Mouse (Mus musculus) embryonic facial prominence, embryonic 14.5 days (tissue): ENCODE results near the gene Ociad1. TPM values are rescaled to one million over a fixed set of nuclear protein-coding genes. Genes with fewer than 3 reads are reported as not detected.
"Not testable (repeated sequence)": the region's sequence is repeated elsewhere in the genome, so short reads cannot be mapped to it uniquely, and the experiment has no call there.

ENCODE experiments used
- ATAC-seq: fragments of 200-750 bp; cut with Nextera tagmentation; 2 replicates; pipeline ENCODE4 v1.8.0; 2017; ENCODE audit warnings: low read depth, moderate number of reproducible peaks, moderate TSS enrichment
- DNase-seq: peaks from one replicate; pipeline ENCODE4 v3.0.0-alpha.2; 2015; ENCODE audit warnings: low spot score
- H3K27ac ChIP-seq: fragments of 300-500 bp; sonication (generic); replicated peaks from 2 replicates; pipeline ENCODE4 v1.5.1; 2014; ENCODE audit warnings: low read depth, mild to moderate bottlenecking, low read length, moderate library complexity
- H3K27me3 ChIP-seq: fragments of 300-500 bp; sonication (generic); replicated peaks from 2 replicates; pipeline ENCODE4 v1.6.1; 2014; ENCODE audit warnings: low read length; ENCODE audit not compliant: control insufficient read depth, insufficient read depth
- H3K36me3 ChIP-seq: fragments of 300-500 bp; sonication (generic); 2 replicates; pipeline ENCODE4 v1.6.1; 2014; ENCODE audit warnings: low read length, mixed read lengths; ENCODE audit not compliant: control insufficient read depth, insufficient read depth
- H3K4me1 ChIP-seq: fragments of 300-500 bp; sonication (generic); 2 replicates; pipeline ENCODE4 v1.6.1; 2014; ENCODE audit warnings: antibody characterized with exemption, low read length; ENCODE audit not compliant: control insufficient read depth, insufficient read depth
- H3K4me2 ChIP-seq: fragments of 300-500 bp; sonication (generic); 2 replicates; pipeline ENCODE4 v1.6.1; 2014; ENCODE audit warnings: low read depth, mild to moderate bottlenecking, low read length, moderate library complexity, mixed read lengths
- H3K4me3 ChIP-seq: fragments of 300-500 bp; sonication (generic); 2 replicates; pipeline ENCODE4 v1.5.1; 2014; ENCODE audit warnings: low read depth, mild to moderate bottlenecking, low read length
- H3K9ac ChIP-seq: fragments of 300-500 bp; sonication (generic); 2 replicates; pipeline ENCODE4 v1.6.1; 2014; ENCODE audit warnings: low read depth, mild to moderate bottlenecking, low read length, moderate library complexity, mixed read lengths
- H3K9me3 ChIP-seq: fragments of 300-500 bp; sonication (generic); 2 replicates; pipeline ENCODE4 v1.6.1; 2016; ENCODE audit warnings: low read length; ENCODE audit not compliant: control insufficient read depth
- WGBS: fragments of 180-500 bp; shearing (Covaris S2); extraction: QIAGEN DNeasy Blood & Tissue Kit; methylation state at CpG from one replicate; pipeline ENCODE4 v1.1.7; 2014; 5-methylcytosine and 5-hydroxymethylcytosine counted together
- polyA plus RNA-seq: library from polyadenylated mRNA; unstranded; fragments of >200 nt; fragmentation: Nextera tagmentation; extraction: Ambion mirVana; gene quantifications from 2 replicates; pipeline ENCODE4 v1.2.1, GENCODE M21; 2014

Ociad1 gene
- polyA plus RNA-seq, 1 experiment from 2014 or later = 145 TPM

GRCm38 (mm10) chr5:73314654-73315053 lies 22.1 kb downstream of the Ociad1 start:
- peaks cover 63% of the 10 kb centered on the region for H3K36me3 ChIP-seq
- H3K9me3 ChIP-seq = no peaks in the 10 kb centered on the region
- no peak overlapping the region for H3K27ac ChIP-seq
- ATAC-seq = no peak
- no peak for DNase-seq
- H3K27me3 ChIP-seq = no peaks in the 10 kb centered on the region
- H3K9ac ChIP-seq = no peak overlapping the region
- H3K4me1 ChIP-seq = no peaks in the 10 kb centered on the region
- H3K4me3 ChIP-seq = no peak overlapping the region
- no peak overlapping the region for H3K4me2 ChIP-seq
- 91% methylated on average over 2 of the region's 2 CpGs for WGBS

- Histone ChIP-seq H3K27ac (no peak overlapping the region), H3K4me3 (no peak overlapping the region), H3K4me1 (no peaks in the 10 kb centered on the region), H3K4me2 (no peak overlapping the region), H3K9me3 (no peaks in the 10 kb centered on the region), H3K36me3 (peaks cover 18% of the 10 kb centered on the region), H3K9ac (no peak overlapping the region), H3K27me3 (no peaks in the 10 kb centered on the region)
- DNase-seq (no peak), ATAC-seq (no peak)
- WGBS = 92% methylated on average over 5 of the region's 5 CpGs
Observed at GRCm38 (mm10) chr5:73319306-73319705, 26.7 kb downstream of the Ociad1 start.

GRCm38 (mm10) chr5:73322684-73323083 lies 30.1 kb downstream of the Ociad1 start:
- not testable (repeated sequence) for ATAC-seq, H3K9ac ChIP-seq, H3K9me3 ChIP-seq, H3K27me3 ChIP-seq, H3K4me1 ChIP-seq, H3K27ac ChIP-seq, DNase-seq, H3K4me2 ChIP-seq, H3K36me3 ChIP-seq, H3K4me3 ChIP-seq
- WGBS = 88% methylated on average over 1 of the region's 1 CpGs

GRCm38 (mm10) chr5:73323602-73324001 lies 31.0 kb downstream of the Ociad1 start:
- DNase-seq (no peak), ATAC-seq (no peak)
- 77% methylated on average over 5 of the region's 5 CpGs for WGBS
- Histone ChIP-seq H3K4me1 (no peaks in the 10 kb centered on the region), H3K36me3 (no peaks in the 10 kb centered on the region), H3K9ac (no peak overlapping the region), H3K27ac (no peak overlapping the region), H3K4me2 (no peak overlapping the region), H3K27me3 (no peaks in the 10 kb centered on the region), H3K9me3 (no peaks in the 10 kb centered on the region), H3K4me3 (no peak overlapping the region)

- no peak for ATAC-seq
- H3K27ac ChIP-seq = no peak overlapping the region
- no peak for DNase-seq
- no peak overlapping the region for H3K4me2 ChIP-seq
- no peaks in the 10 kb centered on the region for H3K36me3 ChIP-seq
- H3K27me3 ChIP-seq = no peaks in the 10 kb centered on the region
- no peaks in the 10 kb centered on the region for H3K9me3 ChIP-seq
- H3K9ac ChIP-seq = no peak overlapping the region
- H3K4me1 ChIP-seq = no peaks in the 10 kb centered on the region
- no peak overlapping the region for H3K4me3 ChIP-seq
- 77% methylated on average over 8 of the region's 8 CpGs for WGBS
Observed at GRCm38 (mm10) chr5:73324526-73325170, 32.1 kb downstream of the Ociad1 start.

GRCm38 (mm10) chr5:73331002-73331401 lies 38.4 kb downstream of the Ociad1 start:
- H3K27ac ChIP-seq = no peak overlapping the region
- H3K9ac ChIP-seq = no peak overlapping the region
- ATAC-seq = no peak
- no peaks in the 10 kb centered on the region for H3K27me3 ChIP-seq
- no peaks in the 10 kb centered on the region for H3K9me3 ChIP-seq
- no peak overlapping the region for H3K4me3 ChIP-seq
- DNase-seq = no peak
- no peaks in the 10 kb centered on the region for H3K4me1 ChIP-seq
- no peaks in the 10 kb centered on the region for H3K36me3 ChIP-seq
- H3K4me2 ChIP-seq = no peak overlapping the region
- WGBS = 57% methylated on average over 4 of the region's 4 CpGs

GRCm38 (mm10) chr5:73336448-73336847 lies 43.9 kb downstream of the Ociad1 start:
- no peak overlapping the region for H3K4me2 ChIP-seq
- no peaks in the 10 kb centered on the region for H3K4me1 ChIP-seq
- H3K9me3 ChIP-seq = no peaks in the 10 kb centered on the region
- H3K36me3 ChIP-seq = no peaks in the 10 kb centered on the region
- H3K4me3 ChIP-seq = no peak overlapping the region
- H3K27me3 ChIP-seq = no peaks in the 10 kb centered on the region
- ATAC-seq (no peak), DNase-seq (no peak)
- WGBS = 63% methylated on average over 5 of the region's 5 CpGs
- H3K27ac ChIP-seq = no peak overlapping the region
- no peak overlapping the region for H3K9ac ChIP-seq

GRCm38 (mm10) chr5:73337961-73338831 lies 45.6 kb downstream of the Ociad1 start:
- peak overlapping the region; percentile 52; the same call in 1 of the 2 replicates for H3K27ac ChIP-seq
- 5% methylated on average over 20 of the region's 41 CpGs for WGBS

More at GRCm38 (mm10) chr5:73337961-73338831, 45.6 kb downstream of the Ociad1 start:
- Histone ChIP-seq H3K4me1 (no peaks in the 10 kb centered on the region), H3K4me3 (peak overlapping the region; percentile 56), H3K27me3 (no peaks in the 10 kb centered on the region), H3K4me2 (peak overlapping the region; percentile 91), H3K9me3 (no peaks in the 10 kb centered on the region), H3K36me3 (no peaks in the 10 kb centered on the region), H3K9ac (peak overlapping the region; percentile 73)
- ATAC-seq (peak; percentile 76), DNase-seq (peak; percentile 62)
